Mouse (Mus musculus): ENCODE results near the gene Flnc. TPM values are rescaled to one million over a fixed set of nuclear protein-coding genes. Genes with fewer than 3 reads are reported as not detected.
A peak's percentile ranks its signal among the peaks of the same experiment; 100 is the strongest.

Flnc gene
- polyA plus RNA-seq, 1 experiment from 2014 or later, result 4.0 TPM

- Histone ChIP-seq H3K4me3 (replicated peaks; ENCODE audit: low read depth, low read length) (no peak overlapping the region), H3K36me3 (ENCODE audit: control insufficient read depth, insufficient read depth, low read length) (no peaks in the 10 kb centered on the region), H3K4me1 (ENCODE audit: control insufficient read depth, insufficient read depth, low read length) (no peaks in the 10 kb centered on the region), H3K27me3 (ENCODE audit: control insufficient read depth, insufficient read depth, low read length) (peaks cover 11% of the 10 kb centered on the region), H3K9me3 (ENCODE audit: control insufficient read depth, low read length) (no peaks in the 10 kb centered on the region), H3K9ac (replicated peaks; ENCODE audit: low read length) (no peak overlapping the region), H3K27ac (replicated peaks; ENCODE audit: low read depth, low read length) (no peak overlapping the region), H3K4me2 (ENCODE audit: low read length) (no peak overlapping the region)
- ATAC-seq (ENCODE audit: low FRiP score, low TSS enrichment) (no peak), DNase-seq (no peak)
- WGBS, result 84% methylated on average over 1 of the region's 1 CpGs
These were observed 68.5 kb downstream of the Flnc start for GRCm38 (mm10) chr6:29501599-29501998.

- ATAC-seq (ENCODE audit: low FRiP score, low TSS enrichment) (no peak), DNase-seq (no peak)
- 84% methylated on average over 5 of the region's 5 CpGs for WGBS
- H3K9ac ChIP-seq (replicated peaks; ENCODE audit: low read length), result no peak overlapping the region
- no peaks in the 10 kb centered on the region for H3K9me3 ChIP-seq (ENCODE audit: control insufficient read depth, low read length)
- peaks cover 8% of the 10 kb centered on the region; the same call in 1 of the 2 replicates for H3K4me1 ChIP-seq (ENCODE audit: control insufficient read depth, insufficient read depth, low read length)
- H3K36me3 ChIP-seq (ENCODE audit: control insufficient read depth, insufficient read depth, low read length), result no peaks in the 10 kb centered on the region
- no peak overlapping the region for H3K27ac ChIP-seq (replicated peaks; ENCODE audit: low read depth, low read length)
- H3K4me3 ChIP-seq (replicated peaks; ENCODE audit: low read depth, low read length), result no peak overlapping the region
- H3K27me3 ChIP-seq (ENCODE audit: control insufficient read depth, insufficient read depth, low read length), result peaks cover 30% of the 10 kb centered on the region; the same call in 1 of the 2 replicates
- no peak overlapping the region for H3K4me2 ChIP-seq (ENCODE audit: low read length)
These were observed 72.4 kb downstream of the Flnc start for GRCm38 (mm10) chr6:29505493-29505892.

- no peaks in the 10 kb centered on the region for H3K9me3 ChIP-seq (ENCODE audit: control insufficient read depth, low read length)
- no peak overlapping the region for H3K9ac ChIP-seq (replicated peaks; ENCODE audit: low read length)
- H3K4me3 ChIP-seq (replicated peaks; ENCODE audit: low read depth, low read length), result peak overlapping the region; percentile 40
- peak overlapping the region; percentile 67 for H3K4me2 ChIP-seq (ENCODE audit: low read length)
- DNase-seq (no peak), ATAC-seq (ENCODE audit: low FRiP score, low TSS enrichment) (no peak)
- 20% methylated on average over 8 of the region's 8 CpGs for WGBS
- H3K4me1 ChIP-seq (ENCODE audit: control insufficient read depth, insufficient read depth, low read length), result peaks cover 8% of the 10 kb centered on the region; the same call in 1 of the 2 replicates
- H3K27me3 ChIP-seq (ENCODE audit: control insufficient read depth, insufficient read depth, low read length), result peaks cover 30% of the 10 kb centered on the region; the same call in 1 of the 2 replicates
- H3K36me3 ChIP-seq (ENCODE audit: control insufficient read depth, insufficient read depth, low read length), result no peaks in the 10 kb centered on the region
- H3K27ac ChIP-seq (replicated peaks; ENCODE audit: low read depth, low read length), result no peak overlapping the region
These were observed 73.8 kb downstream of the Flnc start for GRCm38 (mm10) chr6:29506834-29507233.

GRCm38 (mm10) chr6:29507447-29508309, 74.6 kb downstream of the Flnc start, which contains the start of gene Kcp:
Kcp (minus strand) TSS chr6:29507952.
- H3K9me3 ChIP-seq (ENCODE audit: control insufficient read depth, low read length), result no peaks in the 10 kb centered on the region
- ATAC-seq (ENCODE audit: low FRiP score, low TSS enrichment) (peak; percentile 50), DNase-seq (peak; percentile 65)
- 1% methylated on average over 44 of the region's 47 CpGs for WGBS
- H3K27ac ChIP-seq (replicated peaks; ENCODE audit: low read depth, low read length), result no peak within 1 kb of the TSS
- H3K27me3 ChIP-seq (ENCODE audit: control insufficient read depth, insufficient read depth, low read length), result peaks cover 30% of the 10 kb centered on the region; the same call in 1 of the 2 replicates
- peak within 1 kb of the TSS; percentile 40 for H3K4me3 ChIP-seq (replicated peaks; ENCODE audit: low read depth, low read length)
- peaks cover 8% of the 10 kb centered on the region; the same call in 1 of the 2 replicates for H3K4me1 ChIP-seq (ENCODE audit: control insufficient read depth, insufficient read depth, low read length)
- H3K4me2 ChIP-seq (ENCODE audit: low read length), result peak within 1 kb of the TSS; percentile 67
- H3K36me3 ChIP-seq (ENCODE audit: control insufficient read depth, insufficient read depth, low read length), result no peaks in the 10 kb centered on the region
- H3K9ac ChIP-seq (replicated peaks; ENCODE audit: low read length), result peak within 1 kb of the TSS; percentile 47

GRCm38 (mm10) chr6:29509086-29509485, 76.0 kb downstream of the Flnc start:
- no peak for ATAC-seq (ENCODE audit: low FRiP score, low TSS enrichment)
- H3K4me1 ChIP-seq (ENCODE audit: control insufficient read depth, insufficient read depth, low read length), result peaks cover 17% of the 10 kb centered on the region; the same call in 1 of the 2 replicates
- DNase-seq, result no peak
- WGBS, result 36% methylated on average over 2 of the region's 2 CpGs
- peaks cover 30% of the 10 kb centered on the region; the same call in 1 of the 2 replicates for H3K27me3 ChIP-seq (ENCODE audit: control insufficient read depth, insufficient read depth, low read length)
- no peak overlapping the region for H3K9ac ChIP-seq (replicated peaks; ENCODE audit: low read length)
- H3K4me3 ChIP-seq (replicated peaks; ENCODE audit: low read depth, low read length), result no peak overlapping the region
- H3K36me3 ChIP-seq (ENCODE audit: control insufficient read depth, insufficient read depth, low read length), result no peaks in the 10 kb centered on the region
- no peaks in the 10 kb centered on the region for H3K9me3 ChIP-seq (ENCODE audit: control insufficient read depth, low read length)
- H3K27ac ChIP-seq (replicated peaks; ENCODE audit: low read depth, low read length), result no peak overlapping the region
- no peak overlapping the region for H3K4me2 ChIP-seq (ENCODE audit: low read length)

Small RNAs within 50 kb of the gene (microRNA-seq; reads per million reads assigned to microRNA genes)
- not detected for gene Gm26220
- not detected for gene Gm44354

Other genes with a start within 250 kb of the Flnc start
- 48.3 and 48.5 TPM in 2 replicates for gene Impdh1, start 216.9 kb upstream of the Flnc start, polyA plus RNA-seq (2014; fragmentation: Nextera tagmentation; extraction: Ambion mirVana)
- gene Hilpda, start 160.8 kb upstream of the Flnc start, polyA plus RNA-seq (2014; fragmentation: Nextera tagmentation; extraction: Ambion mirVana), result 35.2 and 35.9 TPM in 2 replicates
- 0.36 and 0.59 TPM in 2 replicates for gene Fam71f2, start 153.7 kb upstream of the Flnc start, polyA plus RNA-seq (2014; fragmentation: Nextera tagmentation; extraction: Ambion mirVana)
- not detected in 2 replicates for gene Fam71f1, start 114.1 kb upstream of the Flnc start, polyA plus RNA-seq (2014; fragmentation: Nextera tagmentation; extraction: Ambion mirVana)
- 109 and 181 TPM in 2 replicates for gene Calu, start 85.2 kb upstream of the Flnc start, polyA plus RNA-seq (2014; fragmentation: Nextera tagmentation; extraction: Ambion mirVana)
- gene Opn1sw, start 44.8 kb upstream of the Flnc start, polyA plus RNA-seq (2014; fragmentation: Nextera tagmentation; extraction: Ambion mirVana), result 0.31 and 0.36 TPM in 2 replicates
- 30.6 and 33.5 TPM in 2 replicates for gene Ccdc136, start 36.9 kb upstream of the Flnc start, polyA plus RNA-seq (2014; fragmentation: Nextera tagmentation; extraction: Ambion mirVana)
- 318 and 408 TPM in 2 replicates for gene Atp6v1f, start 34.5 kb downstream of the Flnc start, polyA plus RNA-seq (2014; fragmentation: Nextera tagmentation; extraction: Ambion mirVana)
- gene Atp6v1fnb, start 38.2 kb downstream of the Flnc start, polyA plus RNA-seq (2014; fragmentation: Nextera tagmentation; extraction: Ambion mirVana), result 0.84 TPM in 1 of 2 replicates, not detected in the other
- gene Kcp, start 74.7 kb downstream of the Flnc start, polyA plus RNA-seq (2014; fragmentation: Nextera tagmentation; extraction: Ambion mirVana), result 11.6 and 12.1 TPM in 2 replicates
- 1.1 and 1.9 TPM in 2 replicates for gene Irf5, start 93.4 kb downstream of the Flnc start, polyA plus RNA-seq (2014; fragmentation: Nextera tagmentation; extraction: Ambion mirVana)
- gene Tnpo3, start 176.6 kb downstream of the Flnc start, polyA plus RNA-seq (2014; fragmentation: Nextera tagmentation; extraction: Ambion mirVana), result 63.9 and 102 TPM in 2 replicates